Mouse (Mus musculus) myocyte (in vitro differentiated cells): ENCODE data around the gene 1700092M07Rik.

Experiments used
- MAX ChIP-seq: IDR thresholded peaks from one replicate; pipeline ENCODE4 v1.6.1; 2011; ENCODE audit warnings: low read depth, mild to moderate bottlenecking, control low read depth
- MYOD1 ChIP-seq, 3 experiments: IDR thresholded peaks; one replicate each; pipeline ENCODE4 v1.6.1; 2011; ENCODE audit warnings: control low read depth in 2 of 3, low read depth in 2 of 3, mild to moderate bottlenecking in 2 of 3, moderate library complexity in 1 of 3; ENCODE audit not compliant: insufficient read length in 2 of 3, control insufficient read depth in 1 of 3
- POLR2A ChIP-seq: IDR thresholded peaks from one replicate; pipeline ENCODE4 v1.6.1; 2011; ENCODE audit warnings: low read depth, mild to moderate bottlenecking, control low read depth, moderate library complexity; ENCODE audit not compliant: insufficient read length
- POLR2AphosphoS2 ChIP-seq: IDR thresholded peaks from one replicate; pipeline ENCODE4 v1.6.1; 2011; ENCODE audit warnings: low read depth, control low read depth; ENCODE audit not compliant: insufficient read length
- TCF12 ChIP-seq: IDR thresholded peaks from one replicate; pipeline ENCODE4 v1.6.1; 2011; ENCODE audit warnings: mild to moderate bottlenecking, control low read depth; ENCODE audit not compliant: poor library complexity, insufficient read depth, severe bottlenecking
- USF1 ChIP-seq: IDR thresholded peaks from one replicate; pipeline ENCODE4 v1.6.1; 2011; ENCODE audit warnings: low read depth, mild to moderate bottlenecking, control low read depth, moderate library complexity

- no peak for TF ChIP-seq MYOD1 (IDR thresholded peaks at IDR 0.05; ENCODE audit: control insufficient read depth in 1 of 3, insufficient read length in 2 of 3, low read depth in 2 of 3)
- no peak for TF ChIP-seq POLR2A
- no peak for TF ChIP-seq TCF12
- peak; percentile 75 for TF ChIP-seq POLR2AphosphoS2
- no peak for TF ChIP-seq USF1
- TF ChIP-seq MAX = no peak
Observed at GRCm38 (mm10) chr19:8773409-8773808, 32.9 kb downstream of the 1700092M07Rik start.
